Mouse (Mus musculus): ENCODE data around the gene Slc41a2.

DNA sequence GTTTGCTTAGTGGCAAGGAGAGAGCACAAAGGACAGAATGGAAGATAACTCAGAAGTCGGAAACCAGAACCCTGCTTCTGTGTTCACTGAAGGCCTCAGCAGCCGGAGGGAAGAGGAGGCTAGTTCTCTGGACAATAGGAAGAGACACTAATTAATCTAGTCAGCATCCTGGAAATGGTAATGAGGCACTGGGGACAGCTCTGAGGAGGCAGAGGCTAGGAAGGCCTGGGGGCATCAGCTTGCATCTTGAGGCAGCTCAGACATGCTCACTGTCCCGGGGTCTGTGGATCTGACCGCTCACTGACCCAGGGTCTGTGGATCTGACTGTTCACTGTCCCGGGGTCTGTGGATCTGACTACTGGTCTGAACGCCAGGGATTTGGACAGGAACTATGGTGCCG, 92.0 kb downstream of the Slc41a2 start:
- TF ChIP-seq CTCF (IDR thresholded peaks at IDR 0.05; ENCODE audit: low read depth) (no peak), EP300 (IDR thresholded peaks at IDR 0.05; ENCODE audit: low read depth) (no peak)

Data from liver, postnatal 0 days (tissue).